Mouse (Mus musculus): ENCODE data around the gene Agap1.

DNA sequence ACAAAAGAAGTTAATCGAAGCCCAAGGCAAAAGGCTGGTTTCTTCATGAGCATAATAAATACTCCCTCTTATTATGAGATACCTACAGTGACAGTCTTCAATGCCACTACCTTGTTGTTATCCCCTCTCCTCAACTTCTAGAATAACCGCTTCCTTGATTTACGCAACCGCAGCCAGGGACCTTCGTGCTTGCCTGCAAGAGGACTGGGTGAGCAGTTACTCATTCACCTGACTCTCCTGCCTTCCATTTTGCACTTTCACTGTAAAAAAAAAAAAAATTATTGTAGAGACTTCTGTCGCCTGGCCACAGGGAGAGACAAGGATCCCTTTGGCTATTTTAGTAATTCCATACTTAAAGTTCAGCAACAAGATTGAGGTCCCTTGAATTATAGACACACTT is 478.4 kb downstream of the Agap1 start:
- TF ChIP-seq UBTF (IDR thresholded peaks at IDR 0.05; ENCODE audit: borderline replicate concordance, insufficient read depth, low read depth, low read length) = no peak
- TF ChIP-seq EP300 (IDR thresholded peaks at IDR 0.05; ENCODE audit: low read depth in 1 of 2, low read length in 2 of 2) = no peak
- no peak for TF ChIP-seq CTCF (IDR thresholded peaks at IDR 0.05 in 2 of 3, conservative IDR thresholded peaks at IDR 0.05 in 1 of 3; ENCODE audit: control insufficient read depth in 1 of 3, insufficient read depth in 1 of 3, low read depth in 2 of 3, low read length in 3 of 3, poor library complexity in 1 of 3, severe bottlenecking in 1 of 3)
- TF ChIP-seq CHD2 (IDR thresholded peaks at IDR 0.05; ENCODE audit: low read length) = no peak
- no peak for TF ChIP-seq TAL1 (IDR thresholded peaks at IDR 0.05; ENCODE audit: low read length)
- TF ChIP-seq TCF12 (IDR thresholded peaks at IDR 0.05; ENCODE audit: low read depth, low read length) = no peak
- no peak for TF ChIP-seq NELFE (IDR thresholded peaks at IDR 0.05; ENCODE audit: low read depth, low read length)
- no peak for TF ChIP-seq POLR2AphosphoS2 (IDR thresholded peaks at IDR 0.05; ENCODE audit: low read length)
- TF ChIP-seq MAFK (IDR thresholded peaks at IDR 0.05; ENCODE audit: borderline replicate concordance, low read depth, low read length) = no peak
- no peak for TF ChIP-seq MAX (IDR thresholded peaks at IDR 0.05; ENCODE audit: low read length)
- TF ChIP-seq HCFC1 (IDR thresholded peaks at IDR 0.05; ENCODE audit: low read depth, low read length) = no peak
- TF ChIP-seq POLR2A (IDR thresholded peaks at IDR 0.05; ENCODE audit: control insufficient read depth in 1 of 2, insufficient read depth in 1 of 2, low read depth in 1 of 2, low read length in 2 of 2, poor library complexity in 1 of 2) = no peak

All from MEL (cell line).